Mouse (Mus musculus) heart, postnatal 0 days (tissue): ENCODE data around the gene Vmn1r15. TPM values are rescaled to one million over a fixed set of nuclear protein-coding genes. Genes with fewer than 3 reads are reported as not detected.

ENCODE experiments used
- ATAC-seq: fragments of 200-750 bp; cut with Nextera tagmentation; 2 replicates; pipeline ENCODE4 v1.8.0; 2017; ENCODE audit warnings: low read depth, moderate number of reproducible peaks, moderate library complexity; ENCODE audit not compliant: insufficient read depth
- DNase-seq: peaks from one replicate; pipeline ENCODE4 v3.0.0-alpha.2; 2016; ENCODE audit warnings: low spot score
- H3K27ac ChIP-seq: fragments of 300-500 bp; sonication (generic); 2 replicates; pipeline ENCODE4 v1.5.1; 2014; ENCODE audit warnings: low read depth, mild to moderate bottlenecking
- H3K27me3 ChIP-seq: fragments of 300-500 bp; sonication (generic); 2 replicates; pipeline ENCODE4 v1.6.1; 2014; ENCODE audit warnings: low read length, mixed read lengths; ENCODE audit not compliant: control insufficient read depth, insufficient read depth
- H3K36me3 ChIP-seq: fragments of 300-500 bp; sonication (generic); replicated peaks from 2 replicates; pipeline ENCODE4 v1.6.1; 2014; ENCODE audit warnings: low read length, mixed read lengths; ENCODE audit not compliant: control insufficient read depth, insufficient read depth
- H3K4me1 ChIP-seq: fragments of 300-500 bp; sonication (generic); 2 replicates; pipeline ENCODE4 v1.6.1; 2014; ENCODE audit warnings: antibody characterized with exemption; ENCODE audit not compliant: control insufficient read depth, insufficient read depth
- H3K4me2 ChIP-seq: fragments of 300-500 bp; sonication (generic); 2 replicates; pipeline ENCODE4 v1.6.1; 2014; ENCODE audit warnings: low read depth, mild to moderate bottlenecking, low read length, moderate library complexity
- H3K4me3 ChIP-seq: fragments of 300-500 bp; sonication (generic); 2 replicates; pipeline ENCODE4 v1.5.1; 2014; ENCODE audit warnings: low read depth, low read length
- H3K9ac ChIP-seq: fragments of 300-500 bp; sonication (generic); replicated peaks from 2 replicates; pipeline ENCODE4 v1.6.1; 2014; ENCODE audit warnings: low read depth, low read length, mixed read lengths
- H3K9me3 ChIP-seq: fragments of 300-500 bp; sonication (generic); replicated peaks from 2 replicates; pipeline ENCODE4 v1.6.1; 2016; ENCODE audit warnings: low read length; ENCODE audit not compliant: control insufficient read depth
- CTCF ChIP-seq: IDR thresholded peaks from 2 replicates; pipeline ENCODE4 v1.5.1; 2016; ENCODE audit warnings: antibody characterized with exemption, control low read depth, low read depth
- EP300 ChIP-seq: IDR thresholded peaks from 2 replicates; pipeline ENCODE4 v1.6.1; 2016; ENCODE audit warnings: antibody characterized with exemption, low read depth
- WGBS: fragments of 180-500 bp; shearing (Covaris S2); extraction: QIAGEN DNeasy Blood & Tissue Kit; methylation state at CpG from one replicate; pipeline ENCODE4 v1.1.7; 2014; 5-methylcytosine and 5-hydroxymethylcytosine counted together
- polyA plus RNA-seq: library from polyadenylated mRNA; unstranded; fragments of >200 nt; fragmentation: Nextera tagmentation; extraction: Ambion mirVana; gene quantifications from 2 replicates; pipeline ENCODE4 v1.2.1, GENCODE M21; 2015
- total RNA-seq: library from RNA; depleted of rRNA; stranded (reverse); fragments of >200 nt; gene quantifications from 2 replicates; pipeline ENCODE4 v1.2.3, GENCODE M21; 2014; ENCODE audit warnings: low replicate concordance; rRNA removed

Gene Vmn1r15
- total RNA-seq (not detected in 2 replicates), polyA plus RNA-seq (not detected in 2 replicates)

GRCm38 (mm10) chr6:57257652-57258051, at the start of gene Vmn1r15:
Vmn1r15 (plus strand) TSS chr6:57257952.
- H3K4me2 ChIP-seq = no peak within 1 kb of the TSS
- no peak within 1 kb of the TSS for H3K9ac ChIP-seq
- WGBS = 48% methylated on average over 1 of the region's 1 CpGs
- H3K4me1 ChIP-seq = no peaks in the 10 kb centered on the region
- no peak within 1 kb of the TSS for H3K27ac ChIP-seq
- H3K4me3 ChIP-seq = no peak within 1 kb of the TSS
- no peaks in the 10 kb centered on the region for H3K27me3 ChIP-seq
- DNase-seq (no peak), ATAC-seq (no peak)
- H3K9me3 ChIP-seq = no peaks in the 10 kb centered on the region
- TF ChIP-seq CTCF = no peak
- TF ChIP-seq EP300 = no peak
- H3K36me3 ChIP-seq = no peaks in the 10 kb centered on the region

DNA sequence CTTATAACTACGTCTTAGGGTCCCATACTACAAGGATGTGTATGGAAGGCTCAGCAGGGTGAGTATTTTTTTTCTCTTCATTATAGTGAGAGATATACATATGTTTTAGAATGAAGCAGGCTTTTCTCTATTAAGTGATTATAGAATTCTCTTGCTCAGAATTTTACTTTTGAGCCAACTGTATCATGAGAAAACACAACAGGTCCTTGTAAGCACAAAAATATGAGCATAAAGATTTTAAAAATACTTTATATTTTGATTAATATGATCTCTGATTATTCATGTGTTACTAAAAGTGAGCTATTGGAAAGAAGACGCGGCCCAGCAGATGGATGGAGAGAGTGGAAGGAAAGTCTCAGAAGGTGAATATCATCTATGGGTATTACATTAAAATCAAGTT, 26.4 kb upstream of the Vmn1r15 start, which contains the start of gene Vmn1r14:
Vmn1r14 (plus strand) TSS at position 301 of the 400 bp plus-strand sequence.
- H3K27ac ChIP-seq = no peak within 1 kb of the TSS
- no peak within 1 kb of the TSS for H3K4me3 ChIP-seq
- 84% methylated on average over 3 of the region's 3 CpGs for WGBS
- TF ChIP-seq EP300 = no peak
- TF ChIP-seq CTCF = no peak
- no peaks in the 10 kb centered on the region for H3K4me1 ChIP-seq
- DNase-seq (no peak), ATAC-seq (no peak)
- no peaks in the 10 kb centered on the region for H3K9me3 ChIP-seq
- no peaks in the 10 kb centered on the region for H3K36me3 ChIP-seq
- no peak within 1 kb of the TSS for H3K9ac ChIP-seq
- H3K4me2 ChIP-seq = no peak within 1 kb of the TSS
- H3K27me3 ChIP-seq = no peaks in the 10 kb centered on the region

DNA sequence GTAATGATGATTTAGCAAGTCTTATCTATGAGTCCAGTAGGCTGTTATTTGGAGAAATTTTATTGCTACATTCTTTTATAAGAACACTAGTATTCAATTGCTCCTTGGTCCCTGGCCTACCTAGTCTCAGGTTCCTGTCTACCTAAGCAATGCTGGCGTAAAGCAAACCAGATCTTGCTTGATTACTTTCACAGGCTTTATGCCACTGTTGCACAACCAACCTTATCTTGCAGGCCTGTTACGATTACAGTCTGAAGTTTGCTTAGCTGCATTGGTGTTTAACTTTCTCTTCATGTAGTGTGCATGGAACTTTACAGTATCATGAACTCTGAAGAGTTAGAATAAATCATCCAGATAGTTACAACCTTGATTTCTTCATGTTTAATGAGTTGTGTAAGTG, 3.2 kb downstream of the Vmn1r15 start:
- Histone ChIP-seq H3K27ac (no peak overlapping the region), H3K9ac (no peak overlapping the region), H3K4me2 (no peak overlapping the region), H3K4me1 (no peaks in the 10 kb centered on the region), H3K9me3 (no peaks in the 10 kb centered on the region), H3K36me3 (no peaks in the 10 kb centered on the region), H3K4me3 (no peak overlapping the region), H3K27me3 (no peaks in the 10 kb centered on the region)
- DNase-seq (no peak), ATAC-seq (no peak)
- TF ChIP-seq CTCF = no peak
- no peak for TF ChIP-seq EP300
- WGBS = 78% methylated on average over 2 of the region's 2 CpGs

- DNase-seq = no peak
- Histone ChIP-seq H3K4me1 (no peaks in the 10 kb centered on the region), H3K9me3 (no peaks in the 10 kb centered on the region), H3K27me3 (no peaks in the 10 kb centered on the region), H3K4me2 (no peak overlapping the region), H3K27ac (no peak overlapping the region), H3K36me3 (no peaks in the 10 kb centered on the region), H3K4me3 (no peak overlapping the region), H3K9ac (no peak overlapping the region)
- TF ChIP-seq CTCF (no peak), EP300 (no peak)
- ATAC-seq = no peak
- 48% methylated on average over 3 of the region's 3 CpGs for WGBS
These were observed 14.1 kb downstream of the Vmn1r15 start for GRCm38 (mm10) chr6:57271881-57272280.

DNA sequence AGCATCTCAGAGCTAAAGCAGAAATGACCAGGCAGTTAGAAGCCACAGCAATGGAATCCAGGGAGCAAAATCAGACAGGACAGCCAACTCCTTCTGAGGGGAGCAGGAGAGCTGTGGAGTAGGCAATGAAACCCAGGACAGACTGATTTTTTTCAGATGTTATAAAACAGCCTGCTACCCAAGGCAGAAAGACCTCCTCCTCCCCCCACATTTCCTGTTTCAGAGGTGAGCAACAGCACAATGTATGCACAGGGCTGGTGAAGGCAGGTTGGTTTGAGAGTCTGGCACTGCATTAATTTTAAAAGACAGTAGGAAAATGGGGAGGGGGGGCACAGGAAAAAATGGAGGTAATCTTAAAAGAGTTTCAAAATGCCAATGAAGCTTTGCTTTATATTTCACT, 14.8 kb downstream of the Vmn1r15 start:
- no peak overlapping the region for H3K4me3 ChIP-seq
- no peak overlapping the region for H3K4me2 ChIP-seq
- DNase-seq (no peak), ATAC-seq (no peak)
- H3K27ac ChIP-seq = no peak overlapping the region
- TF ChIP-seq CTCF = no peak
- no peak for TF ChIP-seq EP300
- H3K27me3 ChIP-seq = no peaks in the 10 kb centered on the region
- H3K36me3 ChIP-seq = no peaks in the 10 kb centered on the region
- H3K4me1 ChIP-seq = no peaks in the 10 kb centered on the region
- no peaks in the 10 kb centered on the region for H3K9me3 ChIP-seq
- H3K9ac ChIP-seq = no peak overlapping the region

GRCm38 (mm10) chr6:57278952-57279351, 21.2 kb downstream of the Vmn1r15 start:
- no peaks in the 10 kb centered on the region for H3K27me3 ChIP-seq
- DNase-seq = no peak
- no peaks in the 10 kb centered on the region for H3K9me3 ChIP-seq
- no peak for ATAC-seq
- TF ChIP-seq CTCF (no peak), EP300 (no peak)
- H3K27ac ChIP-seq = no peak overlapping the region
- H3K4me1 ChIP-seq = no peaks in the 10 kb centered on the region
- no peak overlapping the region for H3K4me2 ChIP-seq
- H3K9ac ChIP-seq = no peak overlapping the region
- no peak overlapping the region for H3K4me3 ChIP-seq
- no peaks in the 10 kb centered on the region for H3K36me3 ChIP-seq

Other genes with a start within 250 kb of the Vmn1r15 start
- not detected in 2 replicates for gene Vmn1r7, start 232.6 kb upstream of the Vmn1r15 start, total RNA-seq
- not detected in 2 replicates for gene Vmn1r7, start 232.6 kb upstream of the Vmn1r15 start, polyA plus RNA-seq
- not detected in 2 replicates for gene Vmn1r8, start 225.7 kb upstream of the Vmn1r15 start, total RNA-seq
- not detected in 2 replicates for gene Vmn1r8, start 225.7 kb upstream of the Vmn1r15 start, polyA plus RNA-seq
- gene Vmn1r9, start 191.2 kb upstream of the Vmn1r15 start, total RNA-seq = not detected in 2 replicates
- gene Vmn1r9, start 191.2 kb upstream of the Vmn1r15 start, polyA plus RNA-seq = not detected in 2 replicates
- not detected in 2 replicates for gene Vmn1r10, start 148.5 kb upstream of the Vmn1r15 start, total RNA-seq
- gene Vmn1r10, start 148.5 kb upstream of the Vmn1r15 start, polyA plus RNA-seq = not detected in 2 replicates
- not detected in 2 replicates for gene Vmn1r11, start 124.5 kb upstream of the Vmn1r15 start, total RNA-seq
- gene Vmn1r11, start 124.5 kb upstream of the Vmn1r15 start, polyA plus RNA-seq = not detected in 2 replicates
- not detected in 2 replicates for gene Vmn1r12, start 101.0 kb upstream of the Vmn1r15 start, total RNA-seq
- not detected in 2 replicates for gene Vmn1r12, start 101.0 kb upstream of the Vmn1r15 start, polyA plus RNA-seq
- not detected in 2 replicates for gene Vmn1r13, start 54.7 kb upstream of the Vmn1r15 start, total RNA-seq
- not detected in 2 replicates for gene Vmn1r13, start 54.7 kb upstream of the Vmn1r15 start, polyA plus RNA-seq
- not detected in 2 replicates for gene Vmn1r14, start 26.3 kb upstream of the Vmn1r15 start, total RNA-seq
- gene Vmn1r14, start 26.3 kb upstream of the Vmn1r15 start, polyA plus RNA-seq = not detected in 2 replicates
- gene Vmn1r16, start 71.5 kb downstream of the Vmn1r15 start, total RNA-seq = not detected in 2 replicates
- gene Vmn1r16, start 71.5 kb downstream of the Vmn1r15 start, polyA plus RNA-seq = not detected in 2 replicates
- gene Vmn1r17, start 105.8 kb downstream of the Vmn1r15 start, total RNA-seq = not detected in 2 replicates
- not detected in 2 replicates for gene Vmn1r17, start 105.8 kb downstream of the Vmn1r15 start, polyA plus RNA-seq
- gene Vmn1r18, start 137.8 kb downstream of the Vmn1r15 start, total RNA-seq = not detected in 2 replicates
- gene Vmn1r18, start 137.8 kb downstream of the Vmn1r15 start, polyA plus RNA-seq = not detected in 2 replicates
- gene Vmn1r19, start 145.8 kb downstream of the Vmn1r15 start, total RNA-seq = not detected in 2 replicates
- gene Vmn1r19, start 145.8 kb downstream of the Vmn1r15 start, polyA plus RNA-seq = not detected in 2 replicates
- gene Vmn1r20, start 171.0 kb downstream of the Vmn1r15 start, total RNA-seq = not detected in 2 replicates
- gene Vmn1r20, start 171.0 kb downstream of the Vmn1r15 start, polyA plus RNA-seq = not detected in 2 replicates